Mouse (Mus musculus) heart, embryonic 14.5 days (tissue): ENCODE measurements around the gene Foxr1. TPM values are rescaled to one million over a fixed set of nuclear protein-coding genes. Genes with fewer than 3 reads are reported as not detected.

ENCODE experiments used
- ATAC-seq: fragments of 200-750 bp; cut with Nextera tagmentation; 2 replicates; pipeline ENCODE4 v1.8.0; 2017; ENCODE audit warnings: low read depth, moderate TSS enrichment; ENCODE audit not compliant: insufficient number of reproducible peaks, insufficient read depth, low FRiP score
- H3K27ac ChIP-seq, 2 experiments: fragments of 200-500 bp in 1 of 2; fragments of 300-500 bp in 1 of 2; sonication (generic) in 1 of 2; replicated peaks in 1 of 2; 2 replicates each; pipeline ENCODE4 v1.5.1; 2012 to 2014; ENCODE audit warnings: low read depth in 2 of 2, low read length in 2 of 2, control low read depth in 1 of 2, mild to moderate bottlenecking in 1 of 2, mixed read lengths in 1 of 2; ENCODE audit not compliant: control insufficient read depth in 1 of 2, insufficient read depth in 1 of 2
- H3K27me3 ChIP-seq: fragments of 300-500 bp; sonication (generic); 2 replicates; pipeline ENCODE4 v1.6.1; 2014; ENCODE audit warnings: mild to moderate bottlenecking, low read length, control low read depth; ENCODE audit not compliant: control insufficient read depth, insufficient read depth
- H3K36me3 ChIP-seq: fragments of 300-500 bp; sonication (generic); 2 replicates; pipeline ENCODE4 v1.6.1; 2014; ENCODE audit warnings: mild to moderate bottlenecking, control low read depth, low read length, mixed read lengths; ENCODE audit not compliant: control insufficient read depth, insufficient read depth
- H3K4me1 ChIP-seq, 2 experiments: fragments of 200-500 bp in 1 of 2; fragments of 300-500 bp in 1 of 2; sonication (generic) in 1 of 2; 2 replicates each; pipeline ENCODE4 v1.6.1; 2012 to 2014; ENCODE audit warnings: low read length in 2 of 2, control low read depth in 1 of 2, mixed read lengths in 1 of 2; ENCODE audit not compliant: control insufficient read depth in 2 of 2, insufficient read depth in 2 of 2
- H3K4me2 ChIP-seq: fragments of 300-500 bp; sonication (generic); 2 replicates; pipeline ENCODE4 v1.6.1; 2014; ENCODE audit warnings: mild to moderate bottlenecking, low read length
- H3K4me3 ChIP-seq, 2 experiments: fragments of 200-500 bp in 1 of 2; fragments of 300-500 bp in 1 of 2; sonication (generic) in 1 of 2; 2 replicates each; pipeline ENCODE4 v1.5.1; 2012 to 2014; ENCODE audit warnings: low read length in 2 of 2, mild to moderate bottlenecking in 2 of 2, control low read depth in 1 of 2, low read depth in 1 of 2, moderate library complexity in 1 of 2; ENCODE audit not compliant: control insufficient read depth in 1 of 2, insufficient read depth in 1 of 2
- H3K9ac ChIP-seq: fragments of 300-500 bp; sonication (generic); 2 replicates; pipeline ENCODE4 v1.6.1; 2014; ENCODE audit warnings: mild to moderate bottlenecking, low read length
- H3K9me3 ChIP-seq: fragments of 300-500 bp; sonication (generic); 2 replicates; pipeline ENCODE4 v1.6.1; 2016; ENCODE audit warnings: low read length, control low read depth; ENCODE audit not compliant: control insufficient read depth
- WGBS: fragments of 180-500 bp; shearing (Covaris S2); extraction: QIAGEN DNeasy Blood & Tissue Kit; methylation state at CpG from one replicate; pipeline ENCODE4 v1.1.7; 2014; 5-methylcytosine and 5-hydroxymethylcytosine counted together
- polyA plus RNA-seq: library from polyadenylated mRNA; unstranded; fragments of >200 nt; fragmentation: Nextera tagmentation; extraction: Ambion mirVana; gene quantifications from 2 replicates; pipeline ENCODE4 v1.2.1, GENCODE M21; 2014

Foxr1 gene
- polyA plus RNA-seq, 1 experiment from 2014 or later = not detected

DNA sequence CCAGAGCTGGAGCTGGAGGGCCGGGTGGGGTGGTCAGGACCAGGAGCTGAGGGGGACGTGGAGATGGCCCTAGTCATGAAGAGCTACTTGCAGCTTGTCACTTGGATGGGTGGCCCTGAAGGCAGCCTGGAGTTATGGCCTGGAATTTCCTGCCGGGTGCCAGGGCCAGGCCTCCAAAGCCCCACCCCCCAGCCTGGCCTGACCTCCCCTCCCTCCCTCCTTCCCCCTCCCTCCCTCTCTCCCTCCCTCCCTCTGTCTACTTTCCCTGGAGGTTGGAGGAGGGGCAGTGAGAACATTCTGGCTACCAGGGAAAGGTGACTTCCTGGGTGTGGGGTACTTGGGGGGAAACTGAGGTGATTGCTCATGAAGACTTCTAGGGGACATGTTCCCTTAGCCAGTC, 45.4 kb upstream of the Foxr1 start:
- Histone ChIP-seq H3K36me3 (0 out of 2 replicates have a peak, but pooled peaks cover under 1% of the 10 kb centered on the region), H3K4me3 (peak overlapping the region; percentile 13 to 68), H3K9me3 (no peaks in the 10 kb centered on the region), H3K9ac (peak overlapping the region; percentile 95), H3K27ac (peak overlapping the region; percentile 82 to 89), H3K4me1 (peaks cover 71 to 80% of the 10 kb centered on the region in 2 experiments), H3K27me3 (no peaks in the 10 kb centered on the region), H3K4me2 (peak overlapping the region; percentile 73)
- no peak for ATAC-seq
- 10% methylated on average over 3 of the region's 3 CpGs for WGBS

DNA sequence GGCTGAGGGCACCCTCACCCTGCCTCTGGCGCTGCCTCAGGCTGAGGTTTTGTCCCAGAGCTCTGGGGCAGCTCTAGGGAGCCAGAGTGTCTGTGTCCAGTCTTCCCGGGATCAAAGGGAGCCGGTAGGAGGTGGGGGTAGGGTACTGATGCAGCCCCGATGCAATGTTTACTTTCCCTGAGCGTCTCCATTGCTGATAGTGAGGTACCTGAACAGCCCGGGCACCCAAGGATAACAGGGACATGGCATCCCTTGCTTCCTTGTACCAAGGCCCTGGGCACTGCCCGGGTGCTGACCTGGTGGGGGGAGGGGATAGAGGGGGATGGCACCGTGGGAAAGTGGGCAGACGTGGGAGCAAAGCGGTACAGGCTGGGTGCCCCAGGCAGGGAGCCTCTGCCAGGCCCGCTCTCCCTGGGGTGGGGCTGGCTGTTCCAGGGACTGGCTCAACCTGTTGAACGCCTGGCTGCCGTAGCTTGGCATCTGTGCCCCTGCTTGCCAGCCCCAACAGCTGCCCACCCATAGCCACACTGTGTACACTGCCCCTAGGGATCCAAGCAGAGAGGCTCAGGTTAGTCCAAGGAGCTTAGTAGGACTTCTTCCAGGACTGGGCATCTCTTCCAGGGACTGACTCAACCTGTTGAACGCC, 44.7 kb upstream of the Foxr1 start:
- Histone ChIP-seq H3K9ac (peak overlapping the region; percentile 95), H3K9me3 (no peaks in the 10 kb centered on the region), H3K36me3 (no peaks in the 10 kb centered on the region), H3K27ac (peak overlapping the region; percentile 25 to 82; a peak in 2 of 4 replicates), H3K4me3 (peak overlapping the region; percentile 11 to 68; a peak in 3 of 4 replicates), H3K27me3 (no peaks in the 10 kb centered on the region), H3K4me2 (peak overlapping the region; percentile 73), H3K4me1 (peaks cover 64 to 74% of the 10 kb centered on the region in 2 experiments)
- 35% methylated on average over 14 of the region's 14 CpGs for WGBS
- no peak for ATAC-seq

DNA sequence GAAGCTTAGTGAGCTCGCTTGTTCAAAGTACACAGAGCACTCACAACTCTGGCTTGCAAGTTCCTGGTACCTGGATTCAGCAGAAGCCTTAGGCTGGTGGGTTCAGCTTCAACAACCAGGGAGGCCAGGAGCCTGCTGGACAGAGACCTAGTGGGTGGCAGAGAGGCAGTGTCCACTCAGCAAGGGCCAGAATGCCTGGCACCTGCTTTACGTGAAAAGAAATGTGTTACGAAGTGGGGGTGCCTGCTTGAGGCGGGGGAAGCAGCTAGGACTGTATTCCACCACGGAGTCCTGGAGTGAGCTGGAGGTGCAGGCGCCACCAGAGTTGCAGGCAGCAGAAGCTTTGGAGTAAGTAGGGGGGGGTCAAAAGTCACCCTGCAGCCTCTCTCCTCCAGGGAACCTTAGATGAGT, 44.2 kb upstream of the Foxr1 start:
- 44% methylated on average over 6 of the region's 6 CpGs for WGBS
- ATAC-seq = no peak
- Histone ChIP-seq H3K9me3 (no peaks in the 10 kb centered on the region), H3K9ac (peak overlapping the region; percentile 95), H3K4me1 (peaks cover 60 to 72% of the 10 kb centered on the region in 2 experiments), H3K27ac (0 out of 4 replicates have a peak overlapping the region, but pooled peaks of 1 of the 2 experiments have one; percentile 93), H3K36me3 (no peaks in the 10 kb centered on the region), H3K4me2 (peak overlapping the region; percentile 73), H3K27me3 (no peaks in the 10 kb centered on the region), H3K4me3 (peak overlapping the region; percentile 11 to 68)

DNA sequence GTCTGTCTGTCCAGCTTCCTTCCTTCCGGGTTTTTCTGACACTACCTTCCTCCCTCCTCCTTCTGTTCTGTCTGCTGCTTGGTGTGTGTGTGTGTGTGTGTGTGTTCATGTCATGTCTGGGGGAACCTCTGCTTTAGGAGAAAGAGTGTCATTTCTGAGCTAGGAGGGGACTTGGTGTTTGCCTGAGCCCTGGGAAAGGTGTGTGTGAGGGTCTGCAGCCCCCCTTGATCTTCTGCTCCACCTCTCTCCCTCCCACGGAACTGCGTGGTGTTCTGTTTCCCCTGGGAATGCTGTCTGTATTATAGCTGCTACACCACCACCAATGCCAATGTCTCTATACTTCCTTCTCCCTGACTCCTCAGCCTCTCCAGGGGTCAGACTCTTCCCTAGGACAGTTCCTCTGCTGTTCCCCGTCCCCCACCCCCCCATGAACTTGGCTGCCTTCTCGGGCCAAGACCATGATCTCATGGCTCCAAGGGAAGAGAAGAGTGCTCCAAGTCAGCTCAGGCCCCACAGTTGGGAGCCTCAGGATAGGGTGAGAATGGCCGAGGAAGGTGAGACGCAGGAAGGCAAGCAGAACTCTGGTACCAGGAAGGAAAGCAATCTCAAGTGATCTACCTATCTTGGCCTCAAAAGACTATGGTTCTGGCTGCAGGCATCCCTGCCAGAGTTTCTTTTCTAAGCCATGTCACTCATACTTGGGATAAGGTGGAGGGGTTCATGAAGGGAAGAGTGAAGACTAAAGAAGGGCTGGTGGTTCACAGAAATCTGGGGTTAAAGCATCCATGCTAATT, 43.6 kb upstream of the Foxr1 start:
- H3K9me3 ChIP-seq = no peaks in the 10 kb centered on the region
- H3K4me1 ChIP-seq = peaks cover 54 to 70% of the 10 kb centered on the region in 2 experiments
- peak overlapping the region; percentile 68 to 95 for H3K4me3 ChIP-seq
- H3K27me3 ChIP-seq = no peaks in the 10 kb centered on the region
- WGBS = 18% methylated on average over 7 of the region's 7 CpGs
- H3K27ac ChIP-seq = peak overlapping the region; percentile 56 to 93
- no peak for ATAC-seq
- peak overlapping the region; percentile 73 for H3K4me2 ChIP-seq
- H3K36me3 ChIP-seq = no peaks in the 10 kb centered on the region
- peak overlapping the region; percentile 95 for H3K9ac ChIP-seq

DNA sequence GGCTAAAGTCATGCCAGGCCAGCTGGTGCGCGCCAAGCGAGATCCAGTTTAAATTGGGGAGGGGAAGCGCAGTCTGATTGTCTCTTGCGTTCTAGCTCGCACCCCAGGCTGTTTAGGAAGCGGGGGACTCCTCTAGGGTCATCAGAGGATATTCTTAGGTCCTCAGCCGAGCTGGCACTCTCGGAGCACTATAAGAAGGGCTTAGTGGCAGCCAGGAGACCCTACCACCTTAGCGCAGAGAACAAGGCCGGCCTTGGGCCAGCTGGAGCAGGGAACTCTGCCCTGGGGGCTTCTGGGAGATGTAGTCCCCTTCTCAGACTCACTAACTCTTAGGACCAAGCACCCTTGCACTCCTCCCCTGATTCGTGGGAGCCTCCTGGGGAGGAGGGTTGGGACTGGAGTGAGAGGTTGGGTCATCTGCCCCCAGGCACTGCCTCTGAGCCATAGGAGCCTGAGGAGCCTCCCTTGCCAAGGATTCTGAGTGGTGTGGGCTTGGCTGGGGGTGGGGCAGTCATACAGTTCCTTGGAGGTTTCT, 42.6 kb upstream of the Foxr1 start:
- under 1% methylated on average over 12 of the region's 12 CpGs for WGBS
- Histone ChIP-seq H3K9me3 (no peaks in the 10 kb centered on the region), H3K9ac (peak overlapping the region; percentile 95), H3K36me3 (no peaks in the 10 kb centered on the region), H3K27ac (peak overlapping the region; percentile 56 to 93), H3K4me3 (peak overlapping the region; percentile 68 to 95), H3K27me3 (no peaks in the 10 kb centered on the region), H3K4me2 (peak overlapping the region; percentile 73), H3K4me1 (peaks cover 46 to 61% of the 10 kb centered on the region in 2 experiments)
- ATAC-seq = no peak

DNA sequence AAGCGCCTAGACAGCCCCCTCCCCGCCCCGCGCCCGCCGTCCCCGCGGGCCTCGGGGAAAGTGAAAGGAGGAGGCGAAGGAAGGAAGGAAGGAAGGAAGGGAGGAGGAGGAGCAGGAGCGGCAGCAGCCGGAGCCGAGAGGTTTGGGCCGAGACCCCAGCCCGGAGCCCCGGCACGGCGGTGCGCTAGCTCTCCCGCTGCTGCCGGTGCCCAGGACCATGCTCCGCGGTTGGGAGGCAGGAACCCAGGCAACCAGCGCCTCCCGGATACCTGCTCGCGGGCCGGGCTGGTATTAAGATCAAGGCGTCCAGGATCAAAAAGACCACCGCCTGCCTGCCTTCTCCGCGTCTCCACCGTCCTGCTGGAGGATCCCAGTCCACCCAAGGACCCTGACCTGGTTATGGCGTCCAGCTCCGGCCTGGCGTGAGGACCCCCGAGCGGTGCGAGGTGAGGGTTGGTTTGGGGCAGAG, 42.1 kb upstream of the Foxr1 start:
- ATAC-seq = no peak
- H3K4me2 ChIP-seq = peak overlapping the region; percentile 73
- H3K4me1 ChIP-seq = peaks cover 41 to 57% of the 10 kb centered on the region in 2 experiments

DNA sequence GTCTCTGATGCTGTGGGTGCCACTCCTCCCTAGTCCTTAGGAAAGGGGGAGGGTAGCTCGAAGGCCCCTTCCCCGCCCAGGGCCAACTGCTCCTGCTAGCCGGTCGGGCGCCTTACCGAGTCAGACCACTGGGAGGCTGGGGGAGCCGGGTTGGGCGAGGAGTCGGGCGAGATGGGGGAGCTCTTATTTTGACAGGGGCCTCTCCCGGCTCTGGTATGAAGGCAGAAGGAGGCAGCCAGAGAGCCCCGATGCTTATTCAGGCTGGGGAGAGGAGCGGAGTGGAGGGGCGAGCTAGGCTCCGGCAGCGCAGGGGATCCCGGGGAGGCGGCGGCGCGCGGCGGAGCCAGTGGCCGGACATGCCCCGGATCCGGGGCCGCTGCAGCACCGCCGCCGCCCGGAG, 41.6 kb upstream of the Foxr1 start, which contains the start of gene Bcl9l:
Gene Bcl9l, plus strand, starts transcription at position 274 of the 400 bp plus-strand sequence.
- peaks cover 35 to 55% of the 10 kb centered on the region in 2 experiments for H3K4me1 ChIP-seq

More for the DNA sequence above, 42.1 kb upstream of the Foxr1 start:
- Histone ChIP-seq H3K9me3 (no peaks in the 10 kb centered on the region), H3K27ac (peak overlapping the region; percentile 56 to 93), H3K9ac (peak overlapping the region; percentile 95), H3K27me3 (no peaks in the 10 kb centered on the region), H3K36me3 (no peaks in the 10 kb centered on the region), H3K4me3 (peak overlapping the region; percentile 68 to 95)
- under 1% methylated on average over 39 of the region's 39 CpGs for WGBS

More for the DNA sequence above, 41.6 kb upstream of the Foxr1 start, which contains the start of gene Bcl9l:
- H3K36me3 ChIP-seq = no peaks in the 10 kb centered on the region
- WGBS = 0% methylated on average over 29 of the region's 31 CpGs
- H3K4me2 ChIP-seq = peak within 1 kb of the TSS; percentile 73
- H3K27me3 ChIP-seq = no peaks in the 10 kb centered on the region
- peak within 1 kb of the TSS; percentile 95 for H3K9ac ChIP-seq
- no peaks in the 10 kb centered on the region for H3K9me3 ChIP-seq
- peak; percentile 25; the same call in 1 of the 2 replicates for ATAC-seq
- peak within 1 kb of the TSS; percentile 68 to 95 for H3K4me3 ChIP-seq
- peak within 1 kb of the TSS; percentile 56 to 93 for H3K27ac ChIP-seq
